Mouse (Mus musculus): ENCODE data around the gene AI837181. TPM values are rescaled to one million over a fixed set of nuclear protein-coding genes. Genes with fewer than 3 reads are reported as not detected.

Gene AI837181
- polyA plus RNA-seq, 1 experiment from 2014 or later: 33.1 TPM

DNA sequence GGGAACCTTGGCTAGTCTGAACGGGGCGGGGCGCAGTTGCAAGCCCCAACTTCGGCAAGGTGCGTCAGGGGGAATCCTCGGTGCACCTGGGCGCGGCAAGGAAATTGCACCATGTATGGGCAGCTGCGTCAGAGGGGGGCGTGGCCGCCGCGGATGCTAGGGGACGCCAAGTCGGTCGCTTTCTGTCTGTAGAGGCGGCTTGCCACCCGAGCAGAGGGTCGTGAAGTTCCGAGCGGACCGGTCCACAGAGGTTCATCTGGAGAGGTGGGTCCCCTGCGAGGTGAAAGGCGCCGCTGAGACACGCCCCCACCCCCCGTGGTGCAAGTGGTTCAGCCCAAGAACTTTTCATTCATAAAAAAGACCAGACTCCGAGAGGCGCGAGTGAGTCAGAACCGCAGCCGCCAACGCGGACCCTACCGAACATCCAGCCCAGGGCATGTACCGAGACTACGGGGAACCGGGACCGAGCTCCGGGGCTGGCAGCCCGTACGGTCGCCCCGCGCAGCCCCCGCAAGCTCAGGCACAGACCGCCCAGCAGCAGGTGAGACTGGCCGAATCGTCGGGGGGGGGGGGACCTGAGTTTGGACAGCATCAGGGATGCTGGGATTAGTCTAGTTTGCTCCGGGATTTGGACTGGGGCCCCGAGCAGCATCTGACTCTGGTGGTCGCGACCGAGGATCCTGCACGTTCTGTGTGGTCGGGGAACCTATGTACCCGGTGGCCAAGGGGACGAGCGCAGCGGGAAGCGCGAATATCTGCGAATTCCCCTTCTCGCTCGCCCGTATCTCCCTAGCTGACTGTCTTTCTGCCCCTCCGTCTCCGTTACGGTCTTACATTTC, 22.8 kb downstream of the AI837181 start, which contains the start of gene Fosl1:
Gene Fosl1, plus strand, starts transcription at position 33 of the 839 bp plus-strand sequence.
- ATAC-seq (ENCODE audit: low FRiP score) (peak; percentile 58), DNase-seq (ENCODE audit: low spot score, missing footprints) (peak; percentile 94)
- peaks cover 12% of the 10 kb centered on the region for H3K4me1 ChIP-seq (ENCODE audit: control insufficient read depth, insufficient read depth, low read length)
- H3K9me3 ChIP-seq (ENCODE audit: control insufficient read depth, low read length): no peaks in the 10 kb centered on the region
- peaks cover 44% of the 10 kb centered on the region for H3K27me3 ChIP-seq (ENCODE audit: control insufficient read depth, insufficient read depth, low read length)
- under 1% methylated on average over 67 of the region's 70 CpGs for WGBS
- H3K4me2 ChIP-seq: peak within 1 kb of the TSS; percentile 91
- no peak within 1 kb of the TSS for H3K27ac ChIP-seq (ENCODE audit: low read depth, low read length)
- peak within 1 kb of the TSS; percentile 48 for H3K9ac ChIP-seq (ENCODE audit: low read length)
- H3K36me3 ChIP-seq (ENCODE audit: control insufficient read depth, insufficient read depth, low read length): no peaks in the 10 kb centered on the region
- peak within 1 kb of the TSS; percentile 50 for H3K4me3 ChIP-seq (ENCODE audit: low read depth, low read length)

DNA sequence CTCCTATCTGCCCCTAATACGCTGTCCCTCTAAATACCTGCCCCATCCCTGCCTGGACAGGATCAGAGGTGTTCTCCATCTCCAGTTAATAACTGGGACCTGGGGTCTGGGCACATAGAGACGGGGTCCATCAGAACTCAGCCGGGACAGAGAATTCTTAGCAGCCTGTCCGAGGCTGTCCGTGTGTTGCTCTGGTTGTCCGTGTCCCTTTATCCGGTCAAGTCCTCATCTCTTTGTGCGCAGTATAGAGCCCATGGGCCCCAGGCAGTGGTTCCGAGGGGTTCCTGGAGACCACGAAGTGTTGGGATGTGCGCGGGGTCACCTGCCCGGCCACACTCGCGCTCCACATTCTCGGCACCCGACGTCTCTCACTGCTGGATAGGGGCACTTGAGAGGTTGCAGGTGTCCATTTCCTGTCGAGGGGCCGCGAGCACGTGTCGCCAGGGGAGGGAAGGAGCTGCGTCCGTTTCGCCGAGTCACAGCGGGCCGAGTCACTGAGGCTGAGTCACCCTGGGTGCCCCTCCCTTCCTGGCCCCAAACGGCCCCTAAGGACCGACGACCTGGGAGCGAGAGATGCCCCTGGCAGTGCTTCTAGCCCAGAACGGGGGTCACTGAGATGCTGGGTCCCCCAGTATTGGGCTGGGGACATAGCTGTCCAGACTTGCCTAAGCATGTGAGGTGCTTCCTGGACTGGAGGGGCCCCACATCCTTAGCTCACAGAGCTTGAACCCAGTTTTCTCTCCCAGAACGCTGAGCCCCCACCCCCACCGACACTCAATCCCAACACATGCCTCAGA, 23.6 kb downstream of the AI837181 start:
- H3K27me3 ChIP-seq (ENCODE audit: control insufficient read depth, insufficient read depth, low read length): peaks cover 44% of the 10 kb centered on the region
- H3K27ac ChIP-seq (ENCODE audit: low read depth, low read length): no peak overlapping the region
- peak; percentile 93 for DNase-seq (ENCODE audit: low spot score, missing footprints)
- no peaks in the 10 kb centered on the region for H3K9me3 ChIP-seq (ENCODE audit: control insufficient read depth, low read length)
- H3K4me1 ChIP-seq (ENCODE audit: control insufficient read depth, insufficient read depth, low read length): peaks cover 12% of the 10 kb centered on the region
- peak overlapping the region; percentile 91; the same call in 1 of the 2 replicates for H3K4me2 ChIP-seq
- H3K4me3 ChIP-seq (ENCODE audit: low read depth, low read length): peak overlapping the region; percentile 50
- no peak overlapping the region for H3K9ac ChIP-seq (ENCODE audit: low read length)
- H3K36me3 ChIP-seq (ENCODE audit: control insufficient read depth, insufficient read depth, low read length): no peaks in the 10 kb centered on the region
- 9% methylated on average over 36 of the region's 36 CpGs for WGBS
- ATAC-seq (ENCODE audit: low FRiP score): no peak

DNA sequence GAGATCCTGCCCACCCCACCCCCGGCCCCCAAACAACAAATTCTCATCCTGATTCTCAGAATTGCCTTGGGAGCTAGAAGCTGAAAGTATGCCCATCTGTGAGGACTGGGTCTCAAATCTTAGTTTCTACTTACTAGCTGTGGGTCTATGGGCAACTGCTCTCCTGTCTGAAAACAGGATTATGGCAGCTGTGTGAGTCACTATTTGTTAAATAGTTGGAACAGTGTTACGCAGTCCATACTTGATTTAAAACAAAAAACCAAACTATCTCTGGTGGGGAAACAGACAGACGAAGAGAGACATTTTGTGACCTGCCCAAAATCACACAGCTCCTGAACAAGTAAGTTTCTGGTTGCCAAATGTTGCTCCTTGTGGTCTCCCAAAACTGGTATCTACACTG, 24.7 kb downstream of the AI837181 start:
- DNase-seq (ENCODE audit: low spot score, missing footprints) (no peak), ATAC-seq (ENCODE audit: low FRiP score) (no peak)
- Histone ChIP-seq H3K4me1 (ENCODE audit: control insufficient read depth, insufficient read depth, low read length) (peaks cover 12% of the 10 kb centered on the region), H3K4me3 (ENCODE audit: low read depth, low read length) (no peak overlapping the region), H3K9me3 (ENCODE audit: control insufficient read depth, low read length) (no peaks in the 10 kb centered on the region), H3K4me2 (no peak overlapping the region), H3K27me3 (ENCODE audit: control insufficient read depth, insufficient read depth, low read length) (peaks cover 44% of the 10 kb centered on the region), H3K9ac (ENCODE audit: low read length) (no peak overlapping the region), H3K27ac (ENCODE audit: low read depth, low read length) (no peak overlapping the region), H3K36me3 (ENCODE audit: control insufficient read depth, insufficient read depth, low read length) (no peaks in the 10 kb centered on the region)
- 84% methylated on average over 3 of the region's 3 CpGs for WGBS

DNA sequence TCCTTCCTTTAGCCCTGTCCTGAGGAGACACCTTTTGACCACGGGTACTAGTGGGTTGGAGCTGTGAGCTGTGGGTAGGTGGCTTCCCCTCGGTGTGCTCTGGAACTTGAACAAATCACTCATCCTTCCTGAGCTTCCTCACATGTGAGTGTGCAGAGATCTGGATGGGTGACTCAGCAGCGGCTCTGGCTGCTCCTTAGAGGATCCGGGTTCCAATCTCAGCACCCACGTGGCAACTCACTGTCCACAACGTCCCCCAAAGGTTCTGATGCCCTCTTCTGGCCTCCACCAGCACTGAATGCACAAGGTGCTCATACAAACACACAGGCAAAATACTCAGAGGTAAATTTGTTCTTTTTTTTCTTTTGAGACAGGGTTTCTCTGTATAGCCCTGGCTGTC, 26.8 kb downstream of the AI837181 start:
- Histone ChIP-seq H3K4me1 (ENCODE audit: control insufficient read depth, insufficient read depth, low read length) (peaks cover 29% of the 10 kb centered on the region), H3K27ac (ENCODE audit: low read depth, low read length) (no peak overlapping the region), H3K36me3 (ENCODE audit: control insufficient read depth, insufficient read depth, low read length) (no peaks in the 10 kb centered on the region), H3K9ac (ENCODE audit: low read length) (no peak overlapping the region), H3K27me3 (ENCODE audit: control insufficient read depth, insufficient read depth, low read length) (peaks cover 35% of the 10 kb centered on the region), H3K4me2 (no peak overlapping the region), H3K9me3 (ENCODE audit: control insufficient read depth, low read length) (no peaks in the 10 kb centered on the region), H3K4me3 (ENCODE audit: low read depth, low read length) (no peak overlapping the region)
- WGBS: 80% methylated on average over 6 of the region's 6 CpGs
- ATAC-seq (ENCODE audit: low FRiP score): no peak
- DNase-seq (ENCODE audit: low spot score, missing footprints): no peak

DNA sequence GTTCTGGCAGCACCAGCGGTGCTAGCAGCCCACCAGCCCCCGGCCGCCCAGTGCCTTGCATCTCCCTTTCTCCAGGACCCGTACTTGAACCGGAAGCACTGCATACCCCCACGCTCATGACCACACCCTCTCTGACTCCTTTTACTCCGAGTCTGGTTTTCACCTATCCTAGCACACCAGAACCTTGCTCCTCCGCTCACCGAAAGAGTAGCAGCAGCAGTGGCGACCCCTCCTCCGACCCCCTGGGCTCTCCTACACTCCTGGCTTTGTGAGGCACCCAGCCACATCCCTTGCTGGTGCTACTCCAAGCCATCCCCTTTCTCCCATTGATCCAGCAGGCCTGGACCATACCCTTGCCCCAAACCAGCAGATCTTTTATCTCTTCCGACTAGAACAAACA, 30.1 kb downstream of the AI837181 start:
- no peaks in the 10 kb centered on the region for H3K36me3 ChIP-seq (ENCODE audit: control insufficient read depth, insufficient read depth, low read length)
- H3K27ac ChIP-seq (ENCODE audit: low read depth, low read length): no peak overlapping the region
- no peaks in the 10 kb centered on the region for H3K9me3 ChIP-seq (ENCODE audit: control insufficient read depth, low read length)
- ATAC-seq (ENCODE audit: low FRiP score) (no peak), DNase-seq (ENCODE audit: low spot score, missing footprints) (no peak)
- 76% methylated on average over 12 of the region's 12 CpGs for WGBS
- H3K27me3 ChIP-seq (ENCODE audit: control insufficient read depth, insufficient read depth, low read length): peaks cover 4% of the 10 kb centered on the region; the same call in 1 of the 2 replicates
- H3K9ac ChIP-seq (ENCODE audit: low read length): no peak overlapping the region
- H3K4me1 ChIP-seq (ENCODE audit: control insufficient read depth, insufficient read depth, low read length): peaks cover 24% of the 10 kb centered on the region
- peak overlapping the region; percentile 100; the same call in 1 of the 2 replicates for H3K4me2 ChIP-seq
- H3K4me3 ChIP-seq (ENCODE audit: low read depth, low read length): no peak overlapping the region

DNA sequence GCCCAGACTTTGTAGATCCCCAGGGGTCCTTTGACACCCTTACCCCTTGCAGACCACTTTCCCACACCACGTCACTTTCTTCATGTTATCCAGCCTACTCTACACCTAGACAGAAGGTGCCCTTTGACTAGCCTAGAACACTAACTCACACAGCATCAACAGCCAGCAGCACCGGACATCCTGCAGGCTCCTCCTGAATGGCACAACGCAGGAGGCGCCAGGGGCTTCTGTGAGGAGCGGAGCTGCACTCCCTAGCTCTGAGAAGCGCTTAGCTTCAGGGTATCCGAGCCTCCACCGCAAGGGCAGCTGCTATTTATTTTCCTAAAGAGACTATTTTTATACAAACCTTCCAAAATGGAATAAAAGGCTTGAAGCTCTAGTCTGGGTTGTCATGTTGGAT, 30.6 kb downstream of the AI837181 start:
- Histone ChIP-seq H3K4me3 (ENCODE audit: low read depth, low read length) (peak overlapping the region; percentile 75; the same call in 1 of the 2 replicates), H3K4me1 (ENCODE audit: control insufficient read depth, insufficient read depth, low read length) (peaks cover 26% of the 10 kb centered on the region), H3K36me3 (ENCODE audit: control insufficient read depth, insufficient read depth, low read length) (no peaks in the 10 kb centered on the region), H3K9ac (ENCODE audit: low read length) (no peak overlapping the region), H3K4me2 (peak overlapping the region; percentile 100), H3K27ac (ENCODE audit: low read depth, low read length) (no peak overlapping the region), H3K9me3 (ENCODE audit: control insufficient read depth, low read length) (no peaks in the 10 kb centered on the region), H3K27me3 (ENCODE audit: control insufficient read depth, insufficient read depth, low read length) (0 out of 2 replicates have a peak, but pooled peaks cover 3% of the 10 kb centered on the region)
- ATAC-seq (ENCODE audit: low FRiP score): no peak
- DNase-seq (ENCODE audit: low spot score, missing footprints): no peak
- 64% methylated on average over 8 of the region's 8 CpGs for WGBS

DNA sequence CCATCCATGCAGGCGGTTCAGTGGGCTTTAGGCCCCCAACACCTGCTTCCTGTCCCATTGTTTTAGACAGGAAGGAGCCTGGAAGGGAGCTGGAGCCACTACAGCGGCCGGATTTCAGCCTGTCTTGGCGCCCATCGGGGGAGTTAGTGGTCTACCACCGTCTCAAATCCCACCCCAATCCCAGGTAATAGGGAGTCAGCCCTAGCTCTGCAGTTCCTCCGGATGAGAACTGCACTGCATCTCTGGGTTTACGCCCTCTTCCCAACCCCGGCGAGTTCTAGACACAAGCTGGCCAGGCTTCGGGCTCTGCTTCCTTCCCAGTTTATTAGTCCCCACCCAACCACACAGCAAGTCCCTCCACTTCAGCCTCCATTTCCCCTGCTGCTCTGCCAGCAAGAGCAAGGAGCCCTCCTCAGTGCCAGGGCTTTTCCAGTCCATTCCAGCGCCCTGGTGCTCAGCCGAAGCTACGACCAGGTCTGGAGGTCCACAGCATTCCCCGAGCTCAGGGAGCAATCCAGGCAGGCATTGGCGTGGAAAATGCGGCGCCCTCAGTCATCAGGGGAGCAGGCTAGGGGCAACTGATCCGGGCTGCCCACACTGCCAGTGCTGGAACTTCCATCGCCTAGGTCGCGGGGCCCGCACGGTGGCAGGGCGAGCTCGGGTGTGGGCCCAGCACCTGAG, 31.4 kb downstream of the AI837181 start:
- peak overlapping the region; percentile 87 for H3K9ac ChIP-seq (ENCODE audit: low read length)
- no peaks in the 10 kb centered on the region for H3K9me3 ChIP-seq (ENCODE audit: control insufficient read depth, low read length)
- H3K36me3 ChIP-seq (ENCODE audit: control insufficient read depth, insufficient read depth, low read length): no peaks in the 10 kb centered on the region
- H3K4me3 ChIP-seq (ENCODE audit: low read depth, low read length): peak overlapping the region; percentile 75
- WGBS: 6% methylated on average over 26 of the region's 26 CpGs
- H3K27ac ChIP-seq (ENCODE audit: low read depth, low read length): peak overlapping the region; percentile 89
- peaks cover 31% of the 10 kb centered on the region for H3K4me1 ChIP-seq (ENCODE audit: control insufficient read depth, insufficient read depth, low read length)
- 0 out of 2 replicates have a peak, but pooled peaks cover 3% of the 10 kb centered on the region for H3K27me3 ChIP-seq (ENCODE audit: control insufficient read depth, insufficient read depth, low read length)
- DNase-seq (ENCODE audit: low spot score, missing footprints) (peak; percentile 93), ATAC-seq (ENCODE audit: low FRiP score) (no peak)
- H3K4me2 ChIP-seq: peak overlapping the region; percentile 100

DNA sequence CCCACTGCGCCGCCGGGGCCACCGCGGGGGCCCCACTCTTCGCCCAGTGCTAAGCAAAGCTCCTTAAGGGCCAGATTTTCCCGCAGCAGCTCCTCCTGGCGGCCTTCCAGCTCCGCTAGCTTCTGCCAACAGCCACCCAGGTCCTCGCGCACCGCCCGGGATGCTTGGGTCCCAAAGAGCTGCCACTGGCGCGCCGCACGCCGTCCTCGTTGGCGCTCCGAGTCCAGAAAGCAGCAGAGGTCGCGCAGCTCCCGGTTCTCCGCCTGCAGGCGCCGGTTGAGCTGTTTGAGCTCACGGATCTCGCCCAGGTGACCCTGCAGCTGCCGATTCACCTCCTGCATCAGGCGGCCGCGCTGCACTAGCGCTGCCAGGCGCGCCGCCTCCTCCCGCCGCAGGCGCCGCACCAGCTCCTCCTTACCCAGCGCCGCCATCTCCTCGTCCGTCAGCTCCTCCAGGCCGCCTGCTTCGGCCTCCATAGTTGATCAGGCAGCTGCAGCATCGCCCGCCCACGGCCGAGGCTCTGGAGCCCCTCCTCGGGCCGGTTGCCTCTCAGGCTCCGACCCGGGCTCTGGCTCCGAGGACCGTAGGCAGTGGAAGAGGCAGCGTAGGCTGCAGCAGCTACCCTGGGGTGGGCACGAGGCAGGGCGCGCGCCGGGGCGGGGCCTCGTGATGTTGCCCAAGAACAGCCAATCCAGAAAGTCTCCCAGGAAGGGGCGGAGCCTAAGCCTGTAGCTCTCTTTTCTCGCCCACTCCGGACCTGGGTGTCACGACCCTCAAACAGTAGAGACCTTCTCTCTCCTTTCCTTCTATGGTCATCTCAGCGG, 32.2 kb downstream of the AI837181 start:
- ATAC-seq (ENCODE audit: low FRiP score) (peak; percentile 92), DNase-seq (ENCODE audit: low spot score, missing footprints) (peak; percentile 99)
- no peaks in the 10 kb centered on the region for H3K9me3 ChIP-seq (ENCODE audit: control insufficient read depth, low read length)
- 0 out of 2 replicates have a peak, but pooled peaks cover 3% of the 10 kb centered on the region for H3K27me3 ChIP-seq (ENCODE audit: control insufficient read depth, insufficient read depth, low read length)
- peak overlapping the region; percentile 75 for H3K4me3 ChIP-seq (ENCODE audit: low read depth, low read length)
- no peaks in the 10 kb centered on the region for H3K36me3 ChIP-seq (ENCODE audit: control insufficient read depth, insufficient read depth, low read length)
- peak overlapping the region; percentile 89 for H3K27ac ChIP-seq (ENCODE audit: low read depth, low read length)
- peak overlapping the region; percentile 87 for H3K9ac ChIP-seq (ENCODE audit: low read length)
- peaks cover 32% of the 10 kb centered on the region for H3K4me1 ChIP-seq (ENCODE audit: control insufficient read depth, insufficient read depth, low read length)
- WGBS: under 1% methylated on average over 69 of the region's 70 CpGs
- H3K4me2 ChIP-seq: peak overlapping the region; percentile 100
